9 mouse cellular contexts compared by ENCODE assay signal in genomic region chr17:78588250-78588649, GRCm38 (mm10).
DNase-seq lines count a peak whose midpoint lies in the region; ATAC-seq lines count a peak whose summit lies in the region.
"Had no signal": no experiment of that assay in that cellular context is flagged by ENCODE, and none has a peak within 500 bp of the region (broad histone marks: within the 10 kb centered on the region; RNA-seq: fewer than 3 reads in every experiment).

No protein-coding gene starts in this region.

- WGBS in intestine, embryonic 16.5 days = 89% methylated on average over 8 of the region's 8 CpGs

- no peak for ATAC-seq in intestine, embryonic 16.5 days

- no peak overlapping the region for H3K4me3 ChIP-seq in intestine, embryonic 16.5 days (ENCODE audit: low read length)
- H3K4me3 ChIP-seq: stomach, embryonic 15.5 days had no signal

- no peak overlapping the region for H3K27ac ChIP-seq in intestine, embryonic 16.5 days (ENCODE audit: low read length)
- H3K27ac ChIP-seq: stomach, embryonic 15.5 days had no signal

- no peaks in the 10 kb centered on the region for H3K9me3 ChIP-seq in intestine, embryonic 16.5 days (ENCODE audit: control insufficient read depth, low read length)
- H3K9me3 ChIP-seq: stomach, embryonic 15.5 days had no signal

- H3K4me2 ChIP-seq in intestine, embryonic 16.5 days (ENCODE audit: low read depth, low read length) = no peak overlapping the region
- H3K4me2 ChIP-seq: stomach, embryonic 15.5 days had no signal

- no peaks in the 10 kb centered on the region for H3K27me3 ChIP-seq in intestine, embryonic 16.5 days (replicated peaks; ENCODE audit: control insufficient read depth, insufficient read depth, low read length)
- H3K27me3 ChIP-seq: stomach, embryonic 15.5 days had no signal

- DNase-seq in ovary, postnatal 36 days (ENCODE audit: low spot score) = peak; percentile 41
- no peak for DNase-seq in ovary, postnatal 10 days (ENCODE audit: low spot score)
- peak; percentile 86 for DNase-seq in fibroblast of lung, adult 2 months (ENCODE audit: low read depth)
- peak; percentile 52 for DNase-seq in heart, postnatal 25 days (ENCODE audit: low spot score)
- peak; percentile 92 for DNase-seq in left cerebral cortex, postnatal 4 days
- no peak for DNase-seq in thymus, postnatal 10 days (ENCODE audit: low spot score in 2 of 2)
- no peak for DNase-seq in B cell, adult 2 months

- peaks cover 5% of the 10 kb centered on the region; the same call in 1 of the 2 replicates for H3K4me1 ChIP-seq in intestine, embryonic 16.5 days (ENCODE audit: control insufficient read depth, insufficient read depth, low read length)
- H3K4me1 ChIP-seq: stomach, embryonic 15.5 days had no signal

- no peak overlapping the region for H3K9ac ChIP-seq in intestine, embryonic 16.5 days (ENCODE audit: low read depth, low read length)
- H3K9ac ChIP-seq: stomach, embryonic 15.5 days had no signal

- no peaks in the 10 kb centered on the region for H3K36me3 ChIP-seq in intestine, embryonic 16.5 days (ENCODE audit: control insufficient read depth, insufficient read depth, low read length)
- H3K36me3 ChIP-seq: stomach, embryonic 15.5 days had no signal

- intact Hi-C loops in heart, postnatal 25 days (cut with DNase I) = no loop called here
- intact Hi-C loops in left cerebral cortex, postnatal 4 days (cut with DNase I) = no loop called here

Comparison
In these comparisons a context has a peak if more than half of its experiments do, and no peak if none do; other contexts are left out.
1. DNase-seq: peak in ovary, postnatal 36 days (single experiment), fibroblast of lung, adult 2 months (single experiment), heart, postnatal 25 days (single experiment) and left cerebral cortex, postnatal 4 days (single experiment); none in ovary, postnatal 10 days (single experiment), thymus, postnatal 10 days (0 of 2) and B cell, adult 2 months (0 of 2).